Mouse (Mus musculus): ENCODE data around the gene Dnajc4. TPM values are rescaled to one million over a fixed set of nuclear protein-coding genes. Genes with fewer than 3 reads are reported as not detected.

Gene Dnajc4
- polyA plus RNA-seq, 1 experiment from 2014 or later = 23.1 TPM

GRCm38 (mm10) chr19:6989251-6989650, 3.1 kb downstream of the Dnajc4 start:
- WGBS = 85% methylated on average over 8 of the region's 8 CpGs
- Histone ChIP-seq H3K4me2 (ENCODE audit: low read length) (no peak overlapping the region), H3K27me3 (ENCODE audit: control insufficient read depth, insufficient read depth, low read length) (no peaks in the 10 kb centered on the region), H3K9ac (replicated peaks; ENCODE audit: low read length) (no peak overlapping the region; the same call in 1 of the 2 replicates), H3K27ac (replicated peaks; ENCODE audit: low read depth, low read length) (no peak overlapping the region), H3K4me1 (ENCODE audit: control insufficient read depth, insufficient read depth, low read length) (peaks cover 28% of the 10 kb centered on the region), H3K36me3 (ENCODE audit: control insufficient read depth, insufficient read depth, low read length) (peaks cover 8% of the 10 kb centered on the region), H3K4me3 (replicated peaks; ENCODE audit: low read depth, low read length) (no peak overlapping the region), H3K9me3 (ENCODE audit: control insufficient read depth, low read length) (no peaks in the 10 kb centered on the region)
- ATAC-seq (ENCODE audit: low FRiP score, low TSS enrichment) (no peak), DNase-seq (no peak)

GRCm38 (mm10) chr19:6987904-6988285, 4.5 kb downstream of the Dnajc4 start:
- peak overlapping the region; percentile 78 for H3K27ac ChIP-seq (replicated peaks; ENCODE audit: low read depth, low read length)
- ATAC-seq (ENCODE audit: low FRiP score, low TSS enrichment) = 0 out of 2 replicates have a peak, but pooled peaks have one; percentile 2
- WGBS = 6% methylated on average over 8 of the region's 8 CpGs
- peaks cover 22% of the 10 kb centered on the region for H3K4me1 ChIP-seq (ENCODE audit: control insufficient read depth, insufficient read depth, low read length)
- H3K4me3 ChIP-seq (replicated peaks; ENCODE audit: low read depth, low read length) = peak overlapping the region; percentile 65
- DNase-seq = no peak
- H3K27me3 ChIP-seq (ENCODE audit: control insufficient read depth, insufficient read depth, low read length) = no peaks in the 10 kb centered on the region
- no peaks in the 10 kb centered on the region for H3K9me3 ChIP-seq (ENCODE audit: control insufficient read depth, low read length)
- H3K9ac ChIP-seq (replicated peaks; ENCODE audit: low read length) = peak overlapping the region; percentile 88
- peak overlapping the region; percentile 92 for H3K4me2 ChIP-seq (ENCODE audit: low read length)
- peaks cover 13% of the 10 kb centered on the region for H3K36me3 ChIP-seq (ENCODE audit: control insufficient read depth, insufficient read depth, low read length)

GRCm38 (mm10) chr19:6987061-6987903, 5.1 kb downstream of the Dnajc4 start, which contains the start of gene Vegfb:
Gene Vegfb, minus strand, starts transcription at chr19:6987651.
- Histone ChIP-seq H3K27ac (replicated peaks; ENCODE audit: low read depth, low read length) (peak within 1 kb of the TSS; percentile 78), H3K4me2 (ENCODE audit: low read length) (peak within 1 kb of the TSS; percentile 92), H3K27me3 (ENCODE audit: control insufficient read depth, insufficient read depth, low read length) (no peaks in the 10 kb centered on the region), H3K4me3 (replicated peaks; ENCODE audit: low read depth, low read length) (peak within 1 kb of the TSS; percentile 65), H3K4me1 (ENCODE audit: control insufficient read depth, insufficient read depth, low read length) (peaks cover 20% of the 10 kb centered on the region), H3K36me3 (ENCODE audit: control insufficient read depth, insufficient read depth, low read length) (peaks cover 13% of the 10 kb centered on the region), H3K9me3 (ENCODE audit: control insufficient read depth, low read length) (no peaks in the 10 kb centered on the region), H3K9ac (replicated peaks; ENCODE audit: low read length) (peak within 1 kb of the TSS; percentile 88)
- WGBS = under 1% methylated on average over 80 of the region's 85 CpGs
- peak; percentile 73 for DNase-seq
- ATAC-seq (ENCODE audit: low FRiP score, low TSS enrichment) = peak; percentile 63

- Histone ChIP-seq H3K4me3 (replicated peaks; ENCODE audit: low read depth, low read length) (peak overlapping the region; percentile 65; the same call in 1 of the 2 replicates), H3K9me3 (ENCODE audit: control insufficient read depth, low read length) (no peaks in the 10 kb centered on the region), H3K27ac (replicated peaks; ENCODE audit: low read depth, low read length) (no peak overlapping the region), H3K36me3 (ENCODE audit: control insufficient read depth, insufficient read depth, low read length) (peaks cover 13% of the 10 kb centered on the region), H3K27me3 (ENCODE audit: control insufficient read depth, insufficient read depth, low read length) (no peaks in the 10 kb centered on the region), H3K4me1 (ENCODE audit: control insufficient read depth, insufficient read depth, low read length) (peaks cover 17% of the 10 kb centered on the region), H3K9ac (replicated peaks; ENCODE audit: low read length) (peak overlapping the region; percentile 20; the same call in 1 of the 2 replicates), H3K4me2 (ENCODE audit: low read length) (peak overlapping the region; percentile 92)
- WGBS = 85% methylated on average over 10 of the region's 10 CpGs
- no peak for ATAC-seq (ENCODE audit: low FRiP score, low TSS enrichment)
- no peak for DNase-seq
Measured at GRCm38 (mm10) chr19:6985951-6986708, 6.2 kb downstream of the Dnajc4 start.

- Histone ChIP-seq H3K36me3 (ENCODE audit: control insufficient read depth, insufficient read depth, low read length) (peaks cover 13% of the 10 kb centered on the region), H3K4me2 (ENCODE audit: low read length) (no peak overlapping the region), H3K4me1 (ENCODE audit: control insufficient read depth, insufficient read depth, low read length) (peaks cover 22% of the 10 kb centered on the region), H3K9ac (replicated peaks; ENCODE audit: low read length) (no peak overlapping the region), H3K27ac (replicated peaks; ENCODE audit: low read depth, low read length) (no peak overlapping the region), H3K4me3 (replicated peaks; ENCODE audit: low read depth, low read length) (no peak overlapping the region), H3K27me3 (ENCODE audit: control insufficient read depth, insufficient read depth, low read length) (no peaks in the 10 kb centered on the region), H3K9me3 (ENCODE audit: control insufficient read depth, low read length) (no peaks in the 10 kb centered on the region)
- DNase-seq (no peak), ATAC-seq (ENCODE audit: low FRiP score, low TSS enrichment) (no peak)
- WGBS = 90% methylated on average over 19 of the region's 19 CpGs
Measured at GRCm38 (mm10) chr19:6985300-6985699, 7.1 kb downstream of the Dnajc4 start.

- Histone ChIP-seq H3K4me1 (ENCODE audit: control insufficient read depth, insufficient read depth, low read length) (peaks cover 33% of the 10 kb centered on the region), H3K4me3 (replicated peaks; ENCODE audit: low read depth, low read length) (no peak overlapping the region), H3K27me3 (ENCODE audit: control insufficient read depth, insufficient read depth, low read length) (no peaks in the 10 kb centered on the region), H3K9me3 (ENCODE audit: control insufficient read depth, low read length) (no peaks in the 10 kb centered on the region), H3K27ac (replicated peaks; ENCODE audit: low read depth, low read length) (no peak overlapping the region), H3K9ac (replicated peaks; ENCODE audit: low read length) (no peak overlapping the region), H3K36me3 (ENCODE audit: control insufficient read depth, insufficient read depth, low read length) (peaks cover 13% of the 10 kb centered on the region), H3K4me2 (ENCODE audit: low read length) (no peak overlapping the region)
- 63% methylated on average over 5 of the region's 5 CpGs for WGBS
- no peak for ATAC-seq (ENCODE audit: low FRiP score, low TSS enrichment)
- no peak for DNase-seq
Measured at GRCm38 (mm10) chr19:6983621-6984020, 8.8 kb downstream of the Dnajc4 start.

- Histone ChIP-seq H3K9ac (replicated peaks; ENCODE audit: low read length) (no peak overlapping the region), H3K27ac (replicated peaks; ENCODE audit: low read depth, low read length) (no peak overlapping the region), H3K9me3 (ENCODE audit: control insufficient read depth, low read length) (no peaks in the 10 kb centered on the region), H3K27me3 (ENCODE audit: control insufficient read depth, insufficient read depth, low read length) (no peaks in the 10 kb centered on the region), H3K4me2 (ENCODE audit: low read length) (0 out of 2 replicates have a peak overlapping the region, but pooled peaks have one; percentile 75), H3K36me3 (ENCODE audit: control insufficient read depth, insufficient read depth, low read length) (peaks cover 33% of the 10 kb centered on the region), H3K4me1 (ENCODE audit: control insufficient read depth, insufficient read depth, low read length) (peaks cover 38% of the 10 kb centered on the region), H3K4me3 (replicated peaks; ENCODE audit: low read depth, low read length) (no peak overlapping the region)
- WGBS = 91% methylated on average over 4 of the region's 4 CpGs
- ATAC-seq (ENCODE audit: low FRiP score, low TSS enrichment) (no peak), DNase-seq (no peak)
Measured at GRCm38 (mm10) chr19:6981465-6981864, 10.9 kb downstream of the Dnajc4 start.

GRCm38 (mm10) chr19:6980381-6981093, 11.8 kb downstream of the Dnajc4 start, which contains the start of gene Fkbp2:
Gene Fkbp2, minus strand, starts transcription at chr19:6980501.
- WGBS = 2% methylated on average over 38 of the region's 38 CpGs
- peak; percentile 90 for ATAC-seq (ENCODE audit: low FRiP score, low TSS enrichment)
- peak within 1 kb of the TSS; percentile 66 for H3K4me3 ChIP-seq (replicated peaks; ENCODE audit: low read depth, low read length)

More at GRCm38 (mm10) chr19:6980381-6981093, 11.8 kb downstream of the Dnajc4 start, which contains the start of gene Fkbp2:
- H3K4me2 ChIP-seq (ENCODE audit: low read length) = peak within 1 kb of the TSS; percentile 75
- DNase-seq = peak; percentile 100
- H3K27me3 ChIP-seq (ENCODE audit: control insufficient read depth, insufficient read depth, low read length) = no peaks in the 10 kb centered on the region
- H3K4me1 ChIP-seq (ENCODE audit: control insufficient read depth, insufficient read depth, low read length) = peaks cover 40% of the 10 kb centered on the region
- peaks cover 34% of the 10 kb centered on the region for H3K36me3 ChIP-seq (ENCODE audit: control insufficient read depth, insufficient read depth, low read length)
- H3K9ac ChIP-seq (replicated peaks; ENCODE audit: low read length) = peak within 1 kb of the TSS; percentile 75
- H3K27ac ChIP-seq (replicated peaks; ENCODE audit: low read depth, low read length) = peak within 1 kb of the TSS; percentile 96
- H3K9me3 ChIP-seq (ENCODE audit: control insufficient read depth, low read length) = no peaks in the 10 kb centered on the region

Measured in midbrain, embryonic 14.5 days (tissue).